Mouse (Mus musculus) right cerebral cortex, postnatal 10 days (tissue): ENCODE measurements around the gene A830031A19Rik.

Experiments
- DNase-seq, 2 experiments: peaks; one replicate each; pipeline ENCODE4 v3.0.0; 2021; ENCODE audit warnings: low spot score in 2 of 2

The A830031A19Rik gene

GRCm38 (mm10) chr11:24008976-24009375 is 65.9 kb downstream of the A830031A19Rik start:
- no peak for DNase-seq

DNA sequence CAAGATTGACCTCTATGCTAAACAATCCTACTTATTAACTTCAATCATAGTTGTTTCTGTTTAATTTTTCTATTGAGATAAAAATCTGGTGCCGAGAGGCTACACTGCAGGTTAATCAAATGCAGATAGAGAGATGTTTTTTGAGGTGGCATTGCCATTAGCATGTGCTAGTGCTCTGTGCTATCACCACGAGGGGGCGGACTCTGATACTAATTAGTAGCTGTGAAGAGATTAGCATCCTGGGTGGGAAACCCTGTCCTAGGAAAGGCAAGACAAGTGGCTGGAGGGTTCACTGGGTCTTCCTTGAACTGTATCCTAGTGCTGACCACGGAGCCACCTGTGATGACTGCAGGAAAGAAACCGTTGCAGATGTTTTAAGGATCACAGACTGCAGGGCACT is 66.6 kb downstream of the A830031A19Rik start:
- peak; percentile 39 to 53 for DNase-seq

DNA sequence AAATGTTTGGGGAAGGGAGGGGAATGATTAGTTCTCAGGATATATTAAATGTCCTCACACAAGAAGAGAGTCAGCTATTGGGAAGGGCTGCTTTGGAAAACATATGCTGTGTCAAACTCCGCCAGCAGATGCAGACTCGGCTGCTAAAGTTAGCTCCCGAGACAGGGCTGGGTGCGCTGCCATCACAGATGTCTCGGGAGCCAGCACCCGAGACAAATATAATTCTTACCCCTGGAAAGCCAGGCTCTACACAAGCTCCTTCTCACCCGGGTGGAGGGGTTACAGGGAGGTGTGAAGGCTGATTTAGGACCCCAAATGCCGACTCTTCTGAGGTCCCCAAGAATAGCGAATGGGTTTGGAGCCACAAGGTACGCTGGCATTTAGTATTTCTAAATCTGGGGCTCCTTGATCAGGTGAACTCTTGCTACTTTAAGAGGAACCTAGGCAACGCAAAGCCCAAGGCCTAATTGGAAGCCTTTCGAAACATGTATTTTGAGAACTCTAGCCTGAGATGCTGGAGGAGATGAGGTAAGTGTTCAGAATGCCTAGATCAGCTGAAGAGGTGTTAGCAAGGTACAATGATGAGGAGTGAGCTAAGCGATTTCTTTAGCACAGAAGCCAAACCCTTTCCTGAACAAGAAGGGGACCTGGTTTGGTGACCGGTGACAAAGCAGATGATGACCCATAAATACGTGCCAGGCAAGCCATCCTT is 69.3 kb downstream of the A830031A19Rik start:
- DNase-seq: peak; percentile 78 to 87

- DNase-seq: no peak
Measured at GRCm38 (mm10) chr11:24000675-24001074, 74.2 kb downstream of the A830031A19Rik start.
